Mouse (Mus musculus): ENCODE measurements around the gene Slc29a1. TPM values are rescaled to one million over a fixed set of nuclear protein-coding genes. Genes with fewer than 3 reads are reported as not detected.

Gene Slc29a1
- polyA plus RNA-seq, 1 experiment from 2014 or later, result 49.4 TPM

DNA sequence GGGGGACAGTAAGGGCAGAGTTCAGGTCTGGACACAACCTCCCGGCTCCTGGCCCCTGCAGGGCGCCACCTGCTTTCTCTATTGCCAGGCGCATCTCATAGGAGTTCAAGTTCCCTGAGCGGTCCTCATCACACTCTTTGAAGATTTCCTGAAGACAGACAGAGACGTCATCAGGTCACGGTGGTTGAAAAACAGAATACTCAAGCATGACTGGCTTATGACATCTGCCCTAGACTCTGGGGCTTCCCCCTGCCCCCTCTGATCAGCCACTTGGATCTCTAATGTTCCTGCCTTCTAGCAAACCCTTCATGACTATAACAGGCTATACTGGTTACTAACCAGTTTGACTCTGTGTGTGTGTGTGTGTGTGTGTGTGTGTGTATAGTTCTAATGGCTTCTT, 32.5 kb upstream of the Slc29a1 start:
- Histone ChIP-seq H3K9ac (ENCODE audit: low read length) (no peak overlapping the region), H3K4me3 (ENCODE audit: low read depth, low read length) (no peak overlapping the region), H3K9me3 (ENCODE audit: control insufficient read depth, low read length) (no peaks in the 10 kb centered on the region), H3K27ac (replicated peaks) (no peak overlapping the region; the same call in 1 of the 2 replicates), H3K4me2 (replicated peaks; ENCODE audit: low read depth) (no peak overlapping the region), H3K27me3 (ENCODE audit: control insufficient read depth, insufficient read depth, low read length) (no peaks in the 10 kb centered on the region), H3K36me3 (ENCODE audit: control insufficient read depth, insufficient read depth, low read length) (no peaks in the 10 kb centered on the region), H3K4me1 (replicated peaks; ENCODE audit: control insufficient read depth, insufficient read depth) (peaks cover 4% of the 10 kb centered on the region; the same call in 1 of the 2 replicates)
- DNase-seq (ENCODE audit: low spot score) (no peak), ATAC-seq (ENCODE audit: low FRiP score, low TSS enrichment) (no peak)
- no peak for TF ChIP-seq EP300 (optimal IDR thresholded peaks at IDR 0.05)
- TF ChIP-seq CTCF (IDR thresholded peaks at IDR 0.05; ENCODE audit: low read depth), result no peak
- 71% methylated on average over 6 of the region's 6 CpGs for WGBS

DNA sequence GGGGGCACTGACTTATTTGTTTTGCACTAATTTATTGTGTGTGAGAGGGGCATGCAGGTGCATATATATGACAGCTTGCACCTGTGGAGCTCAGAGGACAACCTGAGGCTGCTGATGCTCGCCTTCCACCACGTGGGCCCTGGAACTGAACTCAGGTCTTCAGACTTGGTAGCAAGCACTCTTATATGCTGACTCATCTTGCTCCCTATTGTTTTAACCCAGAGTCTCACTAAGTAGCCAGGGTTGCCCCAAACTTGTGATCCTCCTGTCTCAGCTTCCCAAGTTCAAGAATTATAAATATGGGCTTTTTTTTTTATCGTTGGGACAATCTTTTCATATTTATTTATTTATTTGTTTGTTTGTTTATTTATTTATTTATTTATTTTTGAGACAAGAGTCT, 31.6 kb upstream of the Slc29a1 start:
- Histone ChIP-seq H3K4me3 (ENCODE audit: low read depth, low read length) (no peak overlapping the region), H3K36me3 (ENCODE audit: control insufficient read depth, insufficient read depth, low read length) (no peaks in the 10 kb centered on the region), H3K9me3 (ENCODE audit: control insufficient read depth, low read length) (no peaks in the 10 kb centered on the region), H3K27me3 (ENCODE audit: control insufficient read depth, insufficient read depth, low read length) (no peaks in the 10 kb centered on the region), H3K9ac (ENCODE audit: low read length) (no peak overlapping the region), H3K4me1 (replicated peaks; ENCODE audit: control insufficient read depth, insufficient read depth) (peaks cover 4% of the 10 kb centered on the region; the same call in 1 of the 2 replicates), H3K27ac (replicated peaks) (no peak overlapping the region), H3K4me2 (replicated peaks; ENCODE audit: low read depth) (no peak overlapping the region; the same call in 1 of the 2 replicates)
- WGBS, result 56% methylated on average over 3 of the region's 3 CpGs
- no peak for ATAC-seq (ENCODE audit: low FRiP score, low TSS enrichment)
- TF ChIP-seq EP300 (optimal IDR thresholded peaks at IDR 0.05) (no peak), CTCF (IDR thresholded peaks at IDR 0.05; ENCODE audit: low read depth) (no peak)
- no peak for DNase-seq (ENCODE audit: low spot score)

- WGBS, result 2% methylated on average over 34 of the region's 34 CpGs
- H3K4me3 ChIP-seq (ENCODE audit: low read depth, low read length), result peak overlapping the region; percentile 29
- TF ChIP-seq CTCF (IDR thresholded peaks at IDR 0.05; ENCODE audit: low read depth), result peak; percentile 82
- peak; percentile 69 for TF ChIP-seq EP300 (optimal IDR thresholded peaks at IDR 0.05)
- H3K4me1 ChIP-seq (replicated peaks; ENCODE audit: control insufficient read depth, insufficient read depth), result peaks cover 4% of the 10 kb centered on the region; the same call in 1 of the 2 replicates
- H3K27me3 ChIP-seq (ENCODE audit: control insufficient read depth, insufficient read depth, low read length), result no peaks in the 10 kb centered on the region
- peak overlapping the region; percentile 50 for H3K9ac ChIP-seq (ENCODE audit: low read length)
- H3K4me2 ChIP-seq (replicated peaks; ENCODE audit: low read depth), result peak overlapping the region; percentile 55
- no peaks in the 10 kb centered on the region for H3K36me3 ChIP-seq (ENCODE audit: control insufficient read depth, insufficient read depth, low read length)
- H3K27ac ChIP-seq (replicated peaks), result peak overlapping the region; percentile 77
- ATAC-seq (ENCODE audit: low FRiP score, low TSS enrichment), result peak; percentile 71
- peak; percentile 54 for DNase-seq (ENCODE audit: low spot score)
- no peaks in the 10 kb centered on the region for H3K9me3 ChIP-seq (ENCODE audit: control insufficient read depth, low read length)
These were observed 30.7 kb upstream of the Slc29a1 start for GRCm38 (mm10) chr17:45629861-45630694.

DNA sequence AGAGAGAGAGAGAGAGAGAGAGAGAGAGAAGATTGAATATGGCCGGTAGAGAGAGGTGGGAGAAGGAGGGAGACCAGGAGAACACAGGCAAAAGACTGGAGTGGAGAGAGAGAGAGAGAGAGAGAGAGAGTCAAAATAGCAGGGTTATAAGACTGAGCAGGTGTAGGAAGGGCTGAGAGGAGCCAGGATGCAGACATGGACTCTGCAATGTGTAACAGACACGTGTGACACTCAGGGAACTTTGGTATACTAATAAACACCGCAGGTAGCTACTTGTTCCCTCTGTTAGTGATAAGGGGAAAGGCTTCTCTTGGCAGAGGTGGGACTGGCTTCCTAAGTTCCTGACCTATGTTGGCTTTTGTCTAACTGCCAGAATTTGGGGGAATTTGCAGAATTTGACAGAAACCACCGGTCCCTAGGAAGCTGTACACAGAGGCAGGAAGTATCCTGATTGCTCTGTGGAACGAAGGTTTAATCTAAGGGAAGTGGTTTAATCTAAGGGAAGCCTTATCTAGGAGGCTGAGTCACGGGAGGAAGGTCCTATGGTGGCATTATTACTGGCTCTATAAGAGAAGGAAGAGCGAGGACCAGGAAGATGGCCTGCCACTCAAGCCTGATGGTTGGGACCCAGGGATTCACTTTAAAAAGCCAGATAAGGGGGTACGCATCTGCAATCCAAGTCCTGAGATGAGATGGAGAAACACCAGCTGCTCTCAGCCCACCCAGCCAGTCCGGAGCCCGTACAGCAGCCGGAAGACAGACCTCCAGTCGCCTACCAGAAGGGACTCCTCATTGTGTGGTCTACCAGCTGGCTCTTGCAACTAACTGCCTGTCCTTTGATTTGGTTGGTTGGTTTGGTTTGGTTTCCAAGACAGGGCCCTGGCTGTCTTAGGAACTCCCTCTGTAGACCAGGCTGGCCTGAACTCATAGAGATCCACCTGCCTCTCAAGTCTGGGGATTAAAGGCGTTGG, 29.8 kb upstream of the Slc29a1 start:
- TF ChIP-seq EP300 (optimal IDR thresholded peaks at IDR 0.05) (no peak), CTCF (IDR thresholded peaks at IDR 0.05; ENCODE audit: low read depth) (no peak)
- peak overlapping the region; percentile 55 for H3K4me2 ChIP-seq (replicated peaks; ENCODE audit: low read depth)
- H3K27me3 ChIP-seq (ENCODE audit: control insufficient read depth, insufficient read depth, low read length), result no peaks in the 10 kb centered on the region
- peaks cover 4% of the 10 kb centered on the region; the same call in 1 of the 2 replicates for H3K4me1 ChIP-seq (replicated peaks; ENCODE audit: control insufficient read depth, insufficient read depth)
- H3K27ac ChIP-seq (replicated peaks), result peak overlapping the region; percentile 77
- ATAC-seq (ENCODE audit: low FRiP score, low TSS enrichment), result peak; percentile 32; the same call in 1 of the 2 replicates
- peak overlapping the region; percentile 43; the same call in 1 of the 2 replicates for H3K9ac ChIP-seq (ENCODE audit: low read length)
- no peaks in the 10 kb centered on the region for H3K9me3 ChIP-seq (ENCODE audit: control insufficient read depth, low read length)
- WGBS, result 44% methylated on average over 13 of the region's 13 CpGs
- no peak for DNase-seq (ENCODE audit: low spot score)
- no peak overlapping the region for H3K4me3 ChIP-seq (ENCODE audit: low read depth, low read length)
- no peaks in the 10 kb centered on the region for H3K36me3 ChIP-seq (ENCODE audit: control insufficient read depth, insufficient read depth, low read length)

GRCm38 (mm10) chr17:45628160-45628559, 28.8 kb upstream of the Slc29a1 start:
- no peak for TF ChIP-seq CTCF (IDR thresholded peaks at IDR 0.05; ENCODE audit: low read depth)
- no peak for TF ChIP-seq EP300 (optimal IDR thresholded peaks at IDR 0.05)
- no peaks in the 10 kb centered on the region for H3K27me3 ChIP-seq (ENCODE audit: control insufficient read depth, insufficient read depth, low read length)
- H3K9ac ChIP-seq (ENCODE audit: low read length), result no peak overlapping the region
- H3K36me3 ChIP-seq (ENCODE audit: control insufficient read depth, insufficient read depth, low read length), result no peaks in the 10 kb centered on the region
- H3K27ac ChIP-seq (replicated peaks), result no peak overlapping the region
- H3K9me3 ChIP-seq (ENCODE audit: control insufficient read depth, low read length), result no peaks in the 10 kb centered on the region
- 41% methylated on average over 3 of the region's 3 CpGs for WGBS
- DNase-seq (ENCODE audit: low spot score), result no peak
- H3K4me1 ChIP-seq (replicated peaks; ENCODE audit: control insufficient read depth, insufficient read depth), result peaks cover 4% of the 10 kb centered on the region; the same call in 1 of the 2 replicates
- H3K4me3 ChIP-seq (ENCODE audit: low read depth, low read length), result no peak overlapping the region
- no peak overlapping the region for H3K4me2 ChIP-seq (replicated peaks; ENCODE audit: low read depth)
- no peak for ATAC-seq (ENCODE audit: low FRiP score, low TSS enrichment)

Data from stomach, postnatal 0 days (tissue).